Mouse (Mus musculus): ENCODE results near the gene Dock6. TPM values are rescaled to one million over a fixed set of nuclear protein-coding genes. Genes with fewer than 3 reads are reported as not detected.
A peak's percentile ranks its signal among the peaks of the same experiment; 100 is the strongest.
"Not testable (repeated sequence)": the region's sequence is repeated elsewhere in the genome, so short reads cannot be mapped to it uniquely, and the experiment has no call there.

Gene Dock6
- total RNA-seq, 2 experiments from 2014 or later = 18.5 to 22.6 TPM

GRCm38 (mm10) chr9:21793507-21793906 is 58.9 kb downstream of the Dock6 start:
- not testable (repeated sequence) for DNase-seq (ENCODE audit: low spot score in 2 of 2)

GRCm38 (mm10) chr9:21792644-21793043 is 59.8 kb downstream of the Dock6 start:
- peak; percentile 61 to 86 for DNase-seq (ENCODE audit: low spot score in 2 of 2)
- intact Hi-C loops (cut with DNase I) = no loop called here

More at GRCm38 (mm10) chr9:21793507-21793906, 58.9 kb downstream of the Dock6 start:
- intact Hi-C loops (cut with DNase I) = not testable (repeated sequence)

GRCm38 (mm10) chr9:21791861-21792260 is 60.6 kb downstream of the Dock6 start:
- DNase-seq (ENCODE audit: low spot score in 2 of 2) = no peak
- intact Hi-C loops (cut with DNase I) = no loop called here

GRCm38 (mm10) chr9:21788234-21788633 is 64.2 kb downstream of the Dock6 start:
- intact Hi-C loops (cut with DNase I) = no loop called here
- DNase-seq (ENCODE audit: low spot score in 2 of 2) = no peak

GRCm38 (mm10) chr9:21787654-21788053 is 64.8 kb downstream of the Dock6 start:
- DNase-seq (ENCODE audit: low spot score in 2 of 2) = no peak
- intact Hi-C loops (cut with DNase I) = no loop called here

- intact Hi-C loops (cut with DNase I) = no loop called here
- DNase-seq (ENCODE audit: low spot score in 2 of 2) = peak; percentile 48 to 62
Measured at GRCm38 (mm10) chr9:21786906-21787305, 65.5 kb downstream of the Dock6 start.

GRCm38 (mm10) chr9:21786309-21786708 is 66.1 kb downstream of the Dock6 start:
- DNase-seq (ENCODE audit: low spot score in 2 of 2); intact Hi-C loops (cut with DNase I): not testable (repeated sequence)

GRCm38 (mm10) chr9:21784517-21785307 is 67.7 kb downstream of the Dock6 start:
- no peak for DNase-seq (ENCODE audit: low spot score in 2 of 2)
- intact Hi-C loops (cut with DNase I) = no loop called here

- intact Hi-C loops (cut with DNase I) = no loop called here
- no peak for DNase-seq (ENCODE audit: low spot score in 2 of 2)
Measured at GRCm38 (mm10) chr9:21781657-21782468, 70.6 kb downstream of the Dock6 start.

GRCm38 (mm10) chr9:21777726-21778125 is 74.7 kb downstream of the Dock6 start:
- intact Hi-C loops (cut with DNase I) = no loop called here
- no peak for DNase-seq (ENCODE audit: low spot score in 2 of 2)

- intact Hi-C loops (cut with DNase I) = no loop called here
Measured at GRCm38 (mm10) chr9:21774353-21774752, 78.1 kb downstream of the Dock6 start.

GRCm38 (mm10) chr9:21773396-21773795 is 79.0 kb downstream of the Dock6 start:
- DNase-seq (ENCODE audit: low spot score in 2 of 2); intact Hi-C loops (cut with DNase I): not testable (repeated sequence)

More at GRCm38 (mm10) chr9:21774353-21774752, 78.1 kb downstream of the Dock6 start:
- DNase-seq (ENCODE audit: low spot score in 2 of 2) = no peak

GRCm38 (mm10) chr9:21769558-21770183 is 82.8 kb downstream of the Dock6 start:
- DNase-seq (ENCODE audit: low spot score in 2 of 2) = no peak
- intact Hi-C loops (cut with DNase I) = no loop called here

GRCm38 (mm10) chr9:21768511-21769411 is 83.7 kb downstream of the Dock6 start:
- DNase-seq (ENCODE audit: low spot score in 2 of 2) = no peak
- intact Hi-C loops (cut with DNase I) = no loop called here

GRCm38 (mm10) chr9:21767896-21768295 is 84.5 kb downstream of the Dock6 start:
- intact Hi-C loops (cut with DNase I) = no loop called here
- DNase-seq (ENCODE audit: low spot score in 2 of 2) = no peak

- intact Hi-C loops (cut with DNase I) = no loop called here
- no peak for DNase-seq (ENCODE audit: low spot score in 2 of 2)
Measured at GRCm38 (mm10) chr9:21764084-21764999, 88.1 kb downstream of the Dock6 start.

GRCm38 (mm10) chr9:21762135-21762534 is 90.3 kb downstream of the Dock6 start:
- no peak for DNase-seq (ENCODE audit: low spot score in 2 of 2)
- intact Hi-C loops (cut with DNase I) = no loop called here

Data from left cerebral cortex, postnatal 14 days (tissue).